Mouse (Mus musculus) neutrophil, adult 59 days (primary cell): ENCODE measurements around the gene Sorcs1. TPM values are rescaled to one million over a fixed set of nuclear protein-coding genes. Genes with fewer than 3 reads are reported as not detected.

Experiments
- total RNA-seq, 2 experiments: library from RNA; stranded (reverse); gene quantifications; 1 replicate in 1 of 2; 2 replicates in 1 of 2; pipeline ENCODE4 v1.2.4; 2023

The Sorcs1 gene
- not detected for total RNA-seq

GRCm38 (mm10) chr19:50677903-50678896, at the start of gene Sorcs1:
Gene Sorcs1, minus strand, starts transcription at chr19:50678646.

